Comparison of ENCODE assay signal across 8 mouse cellular contexts in the genomic region with DNA sequence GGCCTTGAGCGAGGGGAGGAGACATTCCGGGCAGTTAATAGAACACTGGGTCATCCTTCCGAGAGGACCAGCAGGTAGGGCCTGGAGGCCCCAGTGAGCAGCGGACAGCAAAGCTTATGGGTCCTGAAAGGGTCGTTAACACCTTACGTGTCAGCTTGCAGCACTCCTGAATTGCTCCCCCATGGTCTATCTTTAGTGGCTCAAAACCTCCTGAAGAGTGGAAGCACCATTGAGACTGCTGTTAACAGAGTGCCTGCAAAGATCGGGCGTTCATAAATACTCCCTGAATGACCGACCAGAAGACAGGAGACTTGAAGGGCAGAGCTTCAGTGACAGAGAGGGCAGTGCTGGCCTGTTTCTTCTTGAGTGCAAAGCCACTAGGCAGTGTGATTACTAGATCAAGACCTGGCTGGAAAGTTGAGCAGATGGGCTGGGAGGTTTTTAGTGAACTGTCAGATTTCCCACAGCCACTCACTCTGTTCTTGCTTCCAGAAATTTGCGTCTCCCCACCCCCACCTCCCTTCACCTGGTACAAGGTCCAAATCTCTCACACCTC. TPM values are rescaled to one million over a fixed set of nuclear protein-coding genes. Genes with fewer than 3 reads are reported as not detected.
A peak's percentile ranks its signal among the peaks of the same experiment; 100 is the strongest.
DNase-seq lines count a peak whose midpoint lies in the region; ATAC-seq and TF ChIP-seq lines count a peak whose summit lies in the region.

No protein-coding gene starts in this region.

- 0 out of 2 replicates have a peak, but pooled peaks cover 4% of the 10 kb centered on the region for H3K4me1 ChIP-seq in hindbrain, embryonic 13.5 days (replicated peaks)
- H3K4me1 ChIP-seq in midbrain, embryonic 10.5 days, result 0 out of 2 replicates have a peak, but pooled peaks cover 8% of the 10 kb centered on the region

- WGBS in hindbrain, embryonic 13.5 days, result 31% methylated on average over 10 of the region's 10 CpGs
- WGBS in midbrain, embryonic 10.5 days, result 39% methylated on average over 9 of the region's 10 CpGs

- TF ChIP-seq POLR2A in brain, embryonic 14.5 days (IDR thresholded peaks at IDR 0.05; ENCODE audit: borderline replicate concordance, extremely low read depth, insufficient read depth, insufficient read length, poor library complexity, severe bottlenecking), result no peak

- peak overlapping the region; percentile 76 for H3K9ac ChIP-seq in hindbrain, embryonic 13.5 days

- peak overlapping the region; percentile 93 for H3K27ac ChIP-seq in hindbrain, embryonic 13.5 days
- H3K27ac ChIP-seq in midbrain, embryonic 10.5 days (replicated peaks), result peak overlapping the region; percentile 90

- peak overlapping the region; percentile 54 for H3K4me3 ChIP-seq in hindbrain, embryonic 13.5 days
- peak overlapping the region; percentile 62 for H3K4me3 ChIP-seq in midbrain, embryonic 10.5 days

- H3K9me3 ChIP-seq in hindbrain, embryonic 13.5 days, result no peaks in the 10 kb centered on the region
- H3K9me3 ChIP-seq in midbrain, embryonic 10.5 days (replicated peaks), result no peaks in the 10 kb centered on the region

- H3K27me3 ChIP-seq in hindbrain, embryonic 13.5 days, result no peaks in the 10 kb centered on the region
- H3K27me3 ChIP-seq in midbrain, embryonic 10.5 days (ENCODE audit: low read depth, poor library complexity, severe bottlenecking), result peaks cover 61% of the 10 kb centered on the region

- DNase-seq in kidney, adult 9 months, result peak; percentile 75
- DNase-seq in kidney, adult 11 months, result no peak
- peak; percentile 61 for DNase-seq in brain, embryonic 14.5 days (ENCODE audit: low read depth)
- no peak for DNase-seq in midbrain, embryonic 10.5 days (ENCODE audit: low spot score)
- no peak for DNase-seq in spleen, adult 12 weeks (ENCODE audit: low spot score)
- no peak for DNase-seq in cerebellum, adult 18-20 months
- DNase-seq in cerebellum, adult 11-12 months, result no peak

- TF ChIP-seq CTCF in brain, embryonic 14.5 days (IDR thresholded peaks at IDR 0.05; ENCODE audit: borderline replicate concordance, extremely low read depth, insufficient read depth, insufficient read length), result no peak

- H3K4me2 ChIP-seq in hindbrain, embryonic 13.5 days, result peak overlapping the region; percentile 74

- no peak; the same call in none of the 2 replicates for ATAC-seq in hindbrain, embryonic 13.5 days (ENCODE audit: low FRiP score)

- no peaks in the 10 kb centered on the region for H3K36me3 ChIP-seq in hindbrain, embryonic 13.5 days
- H3K36me3 ChIP-seq in midbrain, embryonic 10.5 days, result peaks cover 6% of the 10 kb centered on the region

RNA-seq across cellular contexts. Expression of gene Msl3, which starts 0.8 kb away (rescaled TPM):
- polyA plus RNA-seq in brain, embryonic 14.5 days (2012; rRNA removed), result 19.8 and 20.9 TPM in 2 replicates
- polyA plus RNA-seq in hindbrain, embryonic 13.5 days (2015; fragmentation: Nextera tagmentation; extraction: Ambion mirVana), result 17.1 and 19.0 TPM in 2 replicates
- 28.6 and 28.8 TPM in 2 replicates for polyA plus RNA-seq in midbrain, embryonic 10.5 days (2016; fragmentation: Nextera tagmentation; extraction: Ambion mirVana)

Comparison
In these comparisons a context has a peak if more than half of its experiments do, and no peak if none do; other contexts are left out.
1. DNase-seq: peak in kidney, adult 9 months (single experiment) and brain, embryonic 14.5 days (single experiment); none in kidney, adult 11 months (single experiment), midbrain, embryonic 10.5 days (single experiment), spleen, adult 12 weeks (single experiment), cerebellum, adult 18-20 months (0 of 2) and cerebellum, adult 11-12 months (single experiment).